Mouse (Mus musculus): ENCODE measurements around the gene Sdc4. TPM values are rescaled to one million over a fixed set of nuclear protein-coding genes. Genes with fewer than 3 reads are reported as not detected.
A peak's percentile ranks its signal among the peaks of the same experiment; 100 is the strongest.

Gene Sdc4
- polyA plus RNA-seq, 1 experiment from 2014 or later, result 11.3 TPM

- Histone ChIP-seq H3K4me2 (replicated peaks) (no peak overlapping the region), H3K4me1 (peaks cover 24% of the 10 kb centered on the region), H3K9me3 (no peaks in the 10 kb centered on the region), H3K27me3 (no peaks in the 10 kb centered on the region), H3K9ac (replicated peaks) (no peak overlapping the region), H3K4me3 (no peak overlapping the region), H3K36me3 (0 out of 2 replicates have a peak, but pooled peaks cover 4% of the 10 kb centered on the region), H3K27ac (replicated peaks) (no peak overlapping the region)
- WGBS, result 75% methylated on average over 7 of the region's 7 CpGs
- no peak for ATAC-seq (ENCODE audit: low FRiP score, low read depth)
Observed at GRCm38 (mm10) chr2:164457942-164458341, 14.3 kb upstream of the Sdc4 start.

- WGBS, result 3% methylated on average over 7 of the region's 7 CpGs
- Histone ChIP-seq H3K27me3 (no peaks in the 10 kb centered on the region), H3K36me3 (no peaks in the 10 kb centered on the region), H3K4me3 (no peak within 1 kb of the TSS), H3K4me1 (peaks cover 14% of the 10 kb centered on the region), H3K27ac (replicated peaks) (no peak within 1 kb of the TSS), H3K9me3 (no peaks in the 10 kb centered on the region), H3K4me2 (replicated peaks) (peak within 1 kb of the TSS; percentile 29), H3K9ac (replicated peaks) (peak within 1 kb of the TSS; percentile 34; the same call in 1 of the 2 replicates)
- ATAC-seq (ENCODE audit: low FRiP score, low read depth), result no peak
Observed at GRCm38 (mm10) chr2:164456864-164457300, 13.2 kb upstream of the Sdc4 start, which contains the start of gene Sys1. Sys1 (plus strand) TSS chr2:164456964.

GRCm38 (mm10) chr2:164456413-164456812 lies 12.7 kb upstream of the Sdc4 start:
- peaks cover 10% of the 10 kb centered on the region; the same call in 1 of the 2 replicates for H3K4me1 ChIP-seq
- no peaks in the 10 kb centered on the region for H3K36me3 ChIP-seq
- ATAC-seq (ENCODE audit: low FRiP score, low read depth), result no peak
- no peak overlapping the region for H3K4me3 ChIP-seq
- H3K4me2 ChIP-seq (replicated peaks), result peak overlapping the region; percentile 29; the same call in 1 of the 2 replicates
- H3K9ac ChIP-seq (replicated peaks), result no peak overlapping the region
- H3K27ac ChIP-seq (replicated peaks), result no peak overlapping the region
- H3K9me3 ChIP-seq, result no peaks in the 10 kb centered on the region
- no peaks in the 10 kb centered on the region for H3K27me3 ChIP-seq
- WGBS, result 73% methylated on average over 1 of the region's 1 CpGs

- Histone ChIP-seq H3K27me3 (no peaks in the 10 kb centered on the region), H3K4me3 (no peak overlapping the region), H3K27ac (replicated peaks) (no peak overlapping the region), H3K36me3 (no peaks in the 10 kb centered on the region), H3K4me1 (peaks cover 10% of the 10 kb centered on the region; the same call in 1 of the 2 replicates), H3K9me3 (no peaks in the 10 kb centered on the region), H3K9ac (replicated peaks) (no peak overlapping the region), H3K4me2 (replicated peaks) (no peak overlapping the region)
- 79% methylated on average over 6 of the region's 6 CpGs for WGBS
- no peak for ATAC-seq (ENCODE audit: low FRiP score, low read depth)
Observed at GRCm38 (mm10) chr2:164455421-164456190, 11.9 kb upstream of the Sdc4 start.

- Histone ChIP-seq H3K4me1 (peaks cover 10% of the 10 kb centered on the region; the same call in 1 of the 2 replicates), H3K4me3 (no peak overlapping the region), H3K9ac (replicated peaks) (no peak overlapping the region), H3K27ac (replicated peaks) (no peak overlapping the region), H3K27me3 (no peaks in the 10 kb centered on the region), H3K36me3 (no peaks in the 10 kb centered on the region), H3K9me3 (no peaks in the 10 kb centered on the region), H3K4me2 (replicated peaks) (no peak overlapping the region)
- 83% methylated on average over 10 of the region's 10 CpGs for WGBS
- no peak for ATAC-seq (ENCODE audit: low FRiP score, low read depth)
Observed at GRCm38 (mm10) chr2:164454846-164455245, 11.2 kb upstream of the Sdc4 start.

GRCm38 (mm10) chr2:164453887-164454500 lies 10.3 kb upstream of the Sdc4 start:
- no peak overlapping the region for H3K4me3 ChIP-seq
- H3K27ac ChIP-seq (replicated peaks), result no peak overlapping the region
- H3K9me3 ChIP-seq, result no peaks in the 10 kb centered on the region
- no peak overlapping the region for H3K4me2 ChIP-seq (replicated peaks)
- ATAC-seq (ENCODE audit: low FRiP score, low read depth), result no peak
- no peaks in the 10 kb centered on the region for H3K36me3 ChIP-seq
- 71% methylated on average over 7 of the region's 7 CpGs for WGBS
- peaks cover 10% of the 10 kb centered on the region; the same call in 1 of the 2 replicates for H3K4me1 ChIP-seq
- no peaks in the 10 kb centered on the region for H3K27me3 ChIP-seq
- H3K9ac ChIP-seq (replicated peaks), result no peak overlapping the region

GRCm38 (mm10) chr2:164453047-164453757 lies 9.5 kb upstream of the Sdc4 start:
- Histone ChIP-seq H3K27ac (replicated peaks) (no peak overlapping the region), H3K9ac (replicated peaks) (no peak overlapping the region), H3K36me3 (no peaks in the 10 kb centered on the region), H3K4me2 (replicated peaks) (no peak overlapping the region), H3K9me3 (no peaks in the 10 kb centered on the region), H3K4me3 (no peak overlapping the region), H3K27me3 (no peaks in the 10 kb centered on the region), H3K4me1 (peaks cover 10% of the 10 kb centered on the region; the same call in 1 of the 2 replicates)
- 88% methylated on average over 14 of the region's 14 CpGs for WGBS
- ATAC-seq (ENCODE audit: low FRiP score, low read depth), result no peak

GRCm38 (mm10) chr2:164452000-164452676 lies 8.5 kb upstream of the Sdc4 start:
- Histone ChIP-seq H3K27me3 (no peaks in the 10 kb centered on the region), H3K4me2 (replicated peaks) (no peak overlapping the region), H3K27ac (replicated peaks) (no peak overlapping the region), H3K4me1 (peaks cover 10% of the 10 kb centered on the region; the same call in 1 of the 2 replicates), H3K36me3 (no peaks in the 10 kb centered on the region), H3K4me3 (no peak overlapping the region), H3K9ac (replicated peaks) (no peak overlapping the region), H3K9me3 (no peaks in the 10 kb centered on the region)
- ATAC-seq (ENCODE audit: low FRiP score, low read depth), result no peak
- WGBS, result 46% methylated on average over 13 of the region's 13 CpGs

GRCm38 (mm10) chr2:164449341-164450042 lies 5.8 kb upstream of the Sdc4 start:
- H3K27me3 ChIP-seq, result no peaks in the 10 kb centered on the region

GRCm38 (mm10) chr2:164448921-164449320 lies 5.2 kb upstream of the Sdc4 start:
- no peaks in the 10 kb centered on the region for H3K27me3 ChIP-seq
- no peaks in the 10 kb centered on the region for H3K9me3 ChIP-seq
- 75% methylated on average over 5 of the region's 5 CpGs for WGBS
- H3K4me3 ChIP-seq, result no peak overlapping the region
- no peak overlapping the region for H3K4me2 ChIP-seq (replicated peaks)
- H3K4me1 ChIP-seq, result no peaks in the 10 kb centered on the region
- H3K36me3 ChIP-seq, result no peaks in the 10 kb centered on the region
- no peak for ATAC-seq (ENCODE audit: low FRiP score, low read depth)
- H3K27ac ChIP-seq (replicated peaks), result no peak overlapping the region
- no peak overlapping the region for H3K9ac ChIP-seq (replicated peaks)

More at GRCm38 (mm10) chr2:164449341-164450042, 5.8 kb upstream of the Sdc4 start:
- no peak for ATAC-seq (ENCODE audit: low FRiP score, low read depth)
- Histone ChIP-seq H3K36me3 (no peaks in the 10 kb centered on the region), H3K4me1 (no peaks in the 10 kb centered on the region), H3K4me3 (no peak overlapping the region), H3K9ac (replicated peaks) (no peak overlapping the region), H3K27ac (replicated peaks) (no peak overlapping the region), H3K4me2 (replicated peaks) (no peak overlapping the region), H3K9me3 (no peaks in the 10 kb centered on the region)
- 90% methylated on average over 14 of the region's 14 CpGs for WGBS

GRCm38 (mm10) chr2:164448140-164448539 lies 4.5 kb upstream of the Sdc4 start:
- H3K4me3 ChIP-seq, result no peak overlapping the region
- 0 out of 2 replicates have a peak, but pooled peaks cover 7% of the 10 kb centered on the region for H3K4me1 ChIP-seq
- H3K9ac ChIP-seq (replicated peaks), result no peak overlapping the region
- no peaks in the 10 kb centered on the region for H3K36me3 ChIP-seq
- ATAC-seq (ENCODE audit: low FRiP score, low read depth), result no peak
- no peaks in the 10 kb centered on the region for H3K9me3 ChIP-seq
- H3K27ac ChIP-seq (replicated peaks), result no peak overlapping the region
- 82% methylated on average over 1 of the region's 1 CpGs for WGBS
- no peak overlapping the region for H3K4me2 ChIP-seq (replicated peaks)
- no peaks in the 10 kb centered on the region for H3K27me3 ChIP-seq
